Mouse (Mus musculus): ENCODE measurements around the gene Cngb1.

Cngb1 gene

DNA sequence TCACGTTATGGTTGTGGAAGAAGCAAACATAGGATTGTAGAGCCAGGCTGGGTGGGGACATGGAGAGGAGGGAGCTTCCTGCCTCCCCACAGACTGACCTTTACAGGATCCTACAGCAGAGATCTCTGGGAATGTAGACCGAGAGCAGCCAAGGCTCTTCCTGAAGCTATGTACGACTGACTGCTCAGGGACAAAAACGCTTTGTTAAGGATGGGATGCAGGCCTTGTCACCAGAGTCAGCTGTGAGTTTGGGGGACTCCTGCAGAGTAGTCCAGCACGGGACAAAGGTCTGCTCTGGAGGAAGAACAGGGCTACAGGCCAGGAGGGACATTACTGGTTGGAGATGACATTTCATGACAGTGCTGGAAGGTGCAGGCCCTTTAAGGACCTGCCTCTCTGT, 18.3 kb upstream of the Cngb1 start:
- no peak for DNase-seq (ENCODE audit: low read depth)

DNA sequence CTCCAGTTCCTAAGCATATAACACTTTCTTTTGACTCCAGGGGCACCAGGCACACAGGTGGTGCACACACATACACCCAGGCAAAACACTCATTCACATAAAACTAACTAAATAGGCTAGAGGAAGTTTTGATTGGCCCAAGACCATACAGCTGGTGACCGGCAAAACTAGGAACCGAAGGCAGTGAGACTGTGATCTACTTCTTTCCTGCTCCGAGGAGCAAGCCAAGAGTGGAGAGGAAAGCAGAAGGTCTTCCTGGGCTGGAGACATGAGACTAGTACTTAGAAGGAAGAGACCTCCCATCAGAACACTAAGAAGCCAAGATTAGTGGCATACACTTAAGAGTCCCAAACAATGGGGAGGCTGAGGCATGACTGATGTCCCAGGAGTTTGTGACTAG, 16.8 kb upstream of the Cngb1 start:
- no peak for DNase-seq (ENCODE audit: low read depth)

DNA sequence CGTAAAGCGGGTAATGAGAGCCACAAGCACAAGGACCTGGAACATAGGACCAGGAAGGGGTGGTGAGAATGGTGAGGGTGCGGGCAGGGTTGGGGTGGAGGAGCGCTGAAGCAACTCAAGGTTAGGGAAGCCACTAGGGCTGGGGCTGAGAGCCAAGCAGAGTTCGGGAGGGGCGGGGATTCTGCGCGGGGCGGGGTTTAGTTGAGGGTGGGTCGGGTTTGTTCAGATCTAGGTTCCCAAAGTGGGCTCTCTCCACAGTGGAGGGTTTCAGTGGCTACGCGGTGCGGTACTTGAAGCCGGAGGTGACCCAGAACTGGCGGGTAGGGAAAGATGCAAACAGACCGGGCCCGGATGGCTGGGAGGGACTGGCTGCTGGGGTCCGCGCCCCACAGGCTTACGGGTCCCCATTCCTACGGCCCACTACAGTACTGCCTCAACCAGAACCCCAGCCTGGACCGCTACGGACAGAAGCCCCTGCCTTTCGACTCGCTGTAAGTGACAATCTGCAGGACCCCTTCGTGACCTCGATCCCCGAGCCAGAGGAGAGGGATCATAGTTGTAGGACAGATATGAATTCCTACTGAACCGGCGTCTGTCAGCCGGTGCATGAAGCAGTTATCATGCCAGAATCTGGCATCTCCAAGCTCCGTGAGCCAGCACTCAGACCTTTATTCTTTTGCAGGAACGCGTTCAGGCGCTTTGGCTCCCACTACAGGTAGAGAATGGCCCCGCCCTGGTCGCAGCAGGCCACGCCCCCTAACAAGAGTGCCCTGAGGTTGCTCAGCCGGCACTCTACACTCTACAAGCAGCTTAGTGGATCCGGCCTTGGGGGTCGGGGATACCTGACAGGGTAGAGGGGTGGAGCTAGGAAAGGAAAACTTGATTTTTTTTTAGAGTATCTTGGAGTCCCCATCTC, 14.1 kb upstream of the Cngb1 start:
- DNase-seq (ENCODE audit: low read depth): peak; percentile 88

DNA sequence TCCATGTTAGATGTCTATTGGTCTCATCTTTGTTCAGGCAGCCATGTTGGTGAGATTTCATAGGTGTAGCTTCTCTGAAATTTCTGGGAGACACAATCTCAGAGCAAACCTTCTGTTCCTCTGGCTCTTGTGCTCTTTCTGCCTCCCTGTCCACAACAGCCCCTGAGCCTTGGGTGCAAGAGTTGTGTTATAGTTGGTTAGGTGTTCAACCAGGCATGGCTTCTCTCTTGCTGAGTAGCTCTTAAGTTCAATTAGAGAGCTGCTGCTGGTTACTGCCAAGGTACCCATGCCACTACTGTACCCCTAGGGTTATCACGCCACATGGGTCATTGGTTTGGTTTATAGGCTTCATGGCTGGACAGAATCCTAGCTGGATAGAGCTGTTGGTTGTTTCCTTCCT, 9.0 kb upstream of the Cngb1 start:
- no peak for DNase-seq (ENCODE audit: low read depth)

DNA sequence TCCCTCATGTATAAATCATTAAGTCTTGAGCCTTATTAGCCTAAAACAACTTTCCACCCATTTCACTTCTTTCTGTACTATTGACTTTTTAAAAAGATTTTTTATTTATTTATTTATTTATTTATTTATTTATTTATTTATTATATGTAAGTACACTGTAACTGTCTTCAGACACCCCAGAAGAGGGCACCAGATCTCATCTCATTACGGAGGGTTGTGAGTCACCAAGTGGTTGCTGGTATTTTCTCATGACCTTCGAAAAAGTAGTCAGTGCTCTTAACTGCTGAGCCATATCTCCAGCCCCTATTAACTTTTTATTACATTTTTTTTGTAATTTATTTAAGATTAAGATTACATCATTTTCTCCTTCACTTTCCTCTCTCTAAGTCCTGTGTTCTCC, 8.3 kb upstream of the Cngb1 start:
- DNase-seq (ENCODE audit: low read depth): no peak

DNA sequence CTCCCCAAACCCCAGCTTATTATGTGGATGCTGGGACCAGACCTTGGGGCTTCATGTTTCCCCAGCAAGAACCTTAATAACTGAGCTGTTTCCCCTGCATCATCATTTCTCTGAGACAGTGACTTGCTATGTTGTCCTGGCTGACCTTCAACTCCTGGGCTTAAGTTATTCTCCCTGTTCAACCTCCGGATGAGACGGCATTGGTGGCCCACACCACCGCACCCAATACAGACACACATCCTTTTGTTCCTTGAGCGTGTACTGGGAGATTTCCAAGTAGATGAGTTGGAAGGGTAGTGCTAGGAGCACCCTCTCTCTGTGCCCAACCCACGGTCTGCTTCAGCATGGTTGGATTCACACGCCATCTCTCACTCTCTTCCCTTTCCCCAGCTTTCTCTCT, 7.5 kb upstream of the Cngb1 start:
- no peak for DNase-seq (ENCODE audit: low read depth)

DNA sequence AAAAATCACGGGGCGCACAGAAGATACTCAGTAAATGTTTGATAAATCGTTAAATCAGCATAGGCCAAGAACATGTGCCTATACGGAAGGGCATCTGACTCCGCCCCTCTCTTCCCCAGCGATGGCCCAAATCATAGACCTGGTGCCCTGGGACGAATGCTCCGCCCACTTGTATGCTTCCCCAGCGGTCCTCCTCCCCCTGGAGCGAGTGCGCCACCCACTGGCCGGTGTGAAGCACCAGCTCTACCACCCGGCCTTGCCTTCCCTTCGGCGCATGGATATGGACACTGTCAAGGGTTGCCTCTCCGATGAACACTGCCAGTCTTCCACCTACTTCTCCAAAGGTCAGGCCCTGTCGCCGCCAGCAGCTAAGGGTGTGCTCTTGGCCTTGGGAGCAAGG, 6.5 kb upstream of the Cngb1 start:
- no peak for DNase-seq (ENCODE audit: low read depth)

DNA sequence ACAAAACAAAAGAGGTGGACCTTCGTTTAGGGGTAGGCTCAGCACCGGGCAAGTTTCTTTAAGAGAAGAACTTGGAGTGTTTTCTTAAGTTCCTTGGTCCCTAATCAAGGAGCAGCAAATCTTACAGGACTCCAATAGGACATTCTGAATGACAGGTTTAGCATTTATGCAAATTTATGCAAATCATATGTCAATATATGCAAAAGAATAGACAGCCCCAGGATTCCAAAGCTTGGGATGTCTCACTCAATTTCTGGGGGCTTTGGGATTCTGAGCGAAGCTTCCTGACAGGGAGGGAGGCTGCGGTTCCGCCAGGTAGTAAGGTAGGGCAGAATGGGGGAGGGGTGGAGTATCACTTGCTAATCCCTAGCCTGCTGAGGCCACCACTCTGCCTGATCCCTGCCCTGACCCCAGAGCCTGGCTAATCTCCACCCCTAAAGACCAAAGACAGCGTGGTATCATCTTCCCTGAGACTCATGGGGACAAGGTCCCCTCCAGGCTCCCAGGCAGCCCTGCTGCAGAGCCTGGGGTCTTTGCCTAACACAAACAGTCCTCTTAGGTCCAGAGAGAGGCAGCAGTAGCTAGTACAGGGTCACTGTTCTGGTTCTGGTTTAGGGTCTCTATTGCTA, 4.1 kb upstream of the Cngb1 start, which contains the start of gene Tepp:
Gene Tepp (plus strand): TSS at position 225 of the 629 bp plus-strand sequence.
- DNase-seq (ENCODE audit: low read depth): no peak

DNA sequence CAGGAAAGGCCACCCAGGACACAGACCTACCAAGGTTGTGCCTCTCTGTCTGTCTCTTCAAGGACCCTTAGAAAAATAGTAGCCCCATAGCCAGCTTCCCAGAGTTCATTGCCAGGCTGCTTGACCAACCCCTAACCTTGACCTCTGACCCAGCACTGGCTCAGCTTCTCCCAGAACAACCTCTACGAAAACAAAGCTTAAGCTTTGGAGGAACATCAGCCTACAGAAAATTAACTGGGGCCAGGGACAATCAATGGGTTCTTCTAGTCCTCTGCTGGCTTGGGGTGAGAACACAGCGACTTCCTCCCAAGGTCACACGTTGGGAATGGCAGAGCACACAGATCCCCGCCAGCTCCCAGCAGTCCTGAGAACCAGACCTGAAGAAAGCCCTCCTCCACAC, 859 bp downstream of the Cngb1 start:
- no peak for DNase-seq (ENCODE audit: low read depth)

DNA sequence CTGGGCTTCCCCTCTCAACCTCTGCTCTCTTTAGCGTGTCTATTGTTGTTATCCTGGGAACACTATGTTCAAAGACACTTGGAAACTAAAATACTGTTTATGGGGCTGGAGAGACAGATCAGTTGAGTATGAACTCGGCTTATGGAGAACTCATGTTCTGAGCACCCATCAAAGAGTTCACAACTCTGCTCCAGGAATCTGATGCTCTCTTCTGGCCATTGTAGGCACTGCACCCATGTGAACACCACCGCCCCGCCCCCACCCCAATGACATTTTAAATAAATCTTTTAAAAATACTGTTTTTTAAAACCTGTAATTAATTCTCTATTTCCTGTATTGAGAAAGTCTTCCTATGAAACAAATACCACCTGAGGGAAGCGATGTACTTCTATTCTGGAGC, 4.0 kb downstream of the Cngb1 start:
- peak; percentile 76 for DNase-seq (ENCODE audit: low read depth)

DNA sequence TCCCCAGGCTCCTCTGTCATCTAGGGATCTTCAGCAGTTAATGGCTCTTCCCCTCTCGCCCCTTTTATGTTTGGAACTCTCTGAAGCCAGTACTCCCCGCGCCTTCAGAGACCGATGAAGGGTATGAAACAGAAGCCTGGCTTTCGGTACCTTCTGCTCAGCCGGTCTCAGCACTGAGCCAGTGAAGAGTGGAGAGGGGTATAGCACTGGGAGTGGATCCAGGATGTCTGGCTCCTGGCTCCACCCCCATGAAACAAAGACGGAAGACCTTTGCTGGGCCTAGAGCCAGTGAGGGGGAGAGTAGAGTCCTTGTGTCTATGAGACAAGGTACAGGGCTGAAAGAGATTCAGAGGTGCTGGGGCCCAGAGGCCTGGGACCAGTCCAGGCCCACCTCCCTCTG, 12.5 kb downstream of the Cngb1 start:
- no peak for DNase-seq (ENCODE audit: low read depth)

DNA sequence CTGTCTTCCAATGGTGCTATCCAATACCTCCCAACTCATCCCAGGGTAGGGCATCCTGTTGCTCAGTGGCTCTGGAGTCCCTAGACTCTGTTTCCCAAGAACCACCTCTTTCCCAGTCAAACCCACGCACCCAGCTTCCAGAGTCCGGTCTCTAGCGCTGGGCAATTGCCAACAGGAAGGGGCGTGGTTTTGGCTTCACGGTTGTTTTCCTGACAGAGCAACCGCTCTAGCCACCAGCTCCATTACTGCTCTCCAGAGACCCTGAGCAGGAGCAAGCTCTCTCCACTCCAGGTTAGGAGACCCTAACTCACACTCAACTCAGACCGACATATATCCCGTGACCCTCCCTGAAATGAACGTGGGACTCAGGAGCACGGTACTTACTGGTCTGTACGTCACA, 13.2 kb downstream of the Cngb1 start:
- no peak for DNase-seq (ENCODE audit: low read depth)

DNA sequence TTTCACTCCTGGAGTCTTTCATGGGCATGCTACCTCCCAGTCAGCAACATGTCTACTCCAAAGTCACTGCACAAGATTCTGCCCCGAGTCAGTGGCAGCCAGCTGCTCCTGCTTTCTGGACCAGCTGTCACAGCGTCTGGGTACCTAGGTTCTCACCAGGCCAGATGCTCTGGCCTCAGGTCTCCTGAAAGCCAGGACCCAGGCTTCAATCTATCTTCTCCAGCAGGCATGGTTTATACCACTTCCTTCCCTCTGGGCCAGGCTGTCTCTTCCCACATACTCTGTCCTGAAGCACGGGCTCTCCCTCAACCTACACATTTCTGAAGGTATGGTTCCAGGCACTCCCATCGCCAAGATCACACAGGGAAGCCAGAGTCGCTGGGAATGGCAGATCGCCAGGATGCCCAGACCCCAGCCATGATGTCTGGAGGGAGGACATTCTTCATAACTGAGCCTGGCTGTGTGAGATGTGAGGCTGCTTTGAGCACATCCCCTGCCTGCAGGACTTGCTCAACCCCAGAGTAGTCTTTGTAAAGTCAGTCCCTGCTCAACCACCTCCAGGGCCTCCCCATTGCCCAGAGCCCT, 17.2 kb downstream of the Cngb1 start:
- no peak for DNase-seq (ENCODE audit: low read depth)

DNA sequence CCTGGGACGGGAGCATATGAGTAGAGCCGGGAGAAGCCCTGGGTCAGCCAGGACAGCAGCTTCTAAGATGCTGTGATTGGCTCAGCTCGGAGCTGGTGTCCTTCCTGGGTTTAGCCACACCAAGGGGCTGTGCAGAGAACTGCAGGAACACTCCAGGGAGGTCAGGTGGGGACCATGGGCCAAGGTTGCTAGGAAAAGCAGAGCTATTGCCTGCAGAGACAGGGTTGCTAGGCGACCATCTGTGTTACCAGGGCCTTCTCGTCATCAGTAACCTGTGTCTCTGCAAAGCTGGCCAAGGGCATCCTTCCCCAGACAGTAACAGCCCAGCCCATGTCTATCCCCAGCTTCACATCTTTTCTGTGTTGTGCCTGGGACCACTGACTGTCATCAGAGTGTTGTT, 24.9 kb downstream of the Cngb1 start:
- no peak for DNase-seq (ENCODE audit: low read depth)

DNA sequence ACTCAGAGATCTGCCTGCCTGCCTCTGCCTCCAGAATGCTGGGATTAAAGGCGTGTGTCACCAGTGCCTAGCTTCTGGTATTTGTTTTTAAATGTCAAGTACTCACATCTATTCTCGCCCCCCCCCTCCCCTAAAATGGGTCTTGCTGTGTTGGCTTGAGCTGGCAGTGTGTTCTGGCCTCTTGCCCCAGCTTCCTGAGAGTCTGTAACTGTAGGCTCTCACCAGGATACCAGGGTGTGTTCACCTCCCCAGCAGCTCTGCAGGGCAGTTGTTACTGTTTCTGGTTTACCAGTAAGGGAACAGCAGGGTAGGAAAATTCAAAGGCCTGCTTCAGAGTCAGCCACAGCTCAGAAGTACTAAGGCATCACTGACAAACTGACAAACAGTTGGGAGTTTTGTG, 33.5 kb downstream of the Cngb1 start:
- no peak for DNase-seq (ENCODE audit: low read depth)

DNA sequence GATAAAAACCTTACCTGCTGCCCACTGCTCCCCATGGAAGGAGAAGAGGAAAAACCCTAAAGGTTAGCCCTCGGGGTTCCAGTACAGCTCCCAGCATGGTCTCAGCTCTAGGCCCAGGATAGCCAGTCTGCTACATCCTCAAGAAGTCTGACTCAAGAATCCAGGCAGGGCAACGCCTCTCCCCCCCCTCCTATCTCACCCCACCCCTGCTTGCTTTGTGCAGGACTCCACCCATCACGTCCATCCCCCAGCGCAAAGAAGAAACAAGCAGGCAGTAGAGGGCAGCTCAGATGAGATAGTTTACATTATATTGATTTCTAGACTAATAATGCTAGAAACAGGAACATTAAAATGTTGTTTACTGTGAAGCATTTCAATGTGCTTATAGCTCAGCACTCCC, 34.5 kb downstream of the Cngb1 start:
- no peak for DNase-seq (ENCODE audit: low read depth)

DNA sequence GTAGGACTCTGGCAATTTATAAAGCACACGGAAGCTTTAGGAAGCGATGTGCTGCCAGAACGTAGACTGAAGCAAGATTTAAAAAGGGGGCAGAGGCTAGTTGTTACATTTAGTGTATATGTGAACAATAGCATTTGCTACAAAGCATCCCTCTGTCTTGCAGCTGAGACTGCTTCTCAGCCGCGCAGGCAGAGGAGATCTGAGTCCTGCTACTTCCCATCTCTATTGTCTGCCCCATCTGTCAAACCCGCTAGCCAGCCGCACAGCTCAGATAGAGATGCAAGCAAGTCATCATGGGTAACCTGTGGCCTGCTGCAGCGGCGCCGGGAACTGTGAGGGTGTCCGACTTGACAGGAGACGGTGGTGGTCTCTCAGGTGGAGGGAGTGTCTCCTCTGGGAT, 35.9 kb downstream of the Cngb1 start:
- no peak for DNase-seq (ENCODE audit: low read depth)

DNA sequence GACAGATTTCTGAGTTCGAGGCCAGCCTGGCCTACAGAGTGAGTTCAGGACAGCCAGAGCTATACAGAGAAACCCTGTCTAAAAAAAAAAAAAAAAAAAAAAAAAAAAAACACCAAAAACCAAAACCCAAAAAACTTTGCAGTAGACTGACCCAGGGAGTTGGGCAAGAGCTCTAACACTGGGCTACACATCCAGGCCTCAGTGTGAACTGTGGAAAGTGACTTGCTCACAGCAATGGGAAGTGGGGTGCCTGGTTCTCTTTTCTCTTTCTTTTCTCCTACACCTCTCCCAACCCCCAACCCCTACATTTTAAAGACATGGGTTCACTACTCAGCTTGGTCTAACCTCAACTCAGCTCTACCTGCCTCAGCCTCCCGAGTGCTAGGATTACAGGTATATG, 44.2 kb downstream of the Cngb1 start:
- DNase-seq (ENCODE audit: low read depth): no peak

DNA sequence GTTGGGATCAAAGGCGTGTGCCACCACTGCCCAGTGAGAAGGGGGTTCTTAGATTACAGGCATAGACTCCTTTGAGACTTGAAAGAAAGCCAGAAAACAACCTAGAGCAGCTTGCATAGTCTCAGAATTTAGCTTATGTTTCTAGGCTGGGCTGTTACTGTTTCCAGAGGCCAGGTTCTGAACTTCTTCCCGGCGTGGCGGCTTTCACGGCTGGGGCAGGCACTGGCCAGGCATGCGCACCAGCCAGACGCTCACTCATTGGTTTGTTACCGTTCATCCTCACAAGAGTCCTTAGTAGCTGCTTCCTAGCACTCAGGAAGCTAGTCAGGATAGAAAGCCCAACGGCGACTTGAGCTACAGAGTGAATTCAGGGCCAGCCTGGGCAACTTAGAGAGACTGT, 50.8 kb downstream of the Cngb1 start:
- no peak for DNase-seq (ENCODE audit: low read depth)

DNA sequence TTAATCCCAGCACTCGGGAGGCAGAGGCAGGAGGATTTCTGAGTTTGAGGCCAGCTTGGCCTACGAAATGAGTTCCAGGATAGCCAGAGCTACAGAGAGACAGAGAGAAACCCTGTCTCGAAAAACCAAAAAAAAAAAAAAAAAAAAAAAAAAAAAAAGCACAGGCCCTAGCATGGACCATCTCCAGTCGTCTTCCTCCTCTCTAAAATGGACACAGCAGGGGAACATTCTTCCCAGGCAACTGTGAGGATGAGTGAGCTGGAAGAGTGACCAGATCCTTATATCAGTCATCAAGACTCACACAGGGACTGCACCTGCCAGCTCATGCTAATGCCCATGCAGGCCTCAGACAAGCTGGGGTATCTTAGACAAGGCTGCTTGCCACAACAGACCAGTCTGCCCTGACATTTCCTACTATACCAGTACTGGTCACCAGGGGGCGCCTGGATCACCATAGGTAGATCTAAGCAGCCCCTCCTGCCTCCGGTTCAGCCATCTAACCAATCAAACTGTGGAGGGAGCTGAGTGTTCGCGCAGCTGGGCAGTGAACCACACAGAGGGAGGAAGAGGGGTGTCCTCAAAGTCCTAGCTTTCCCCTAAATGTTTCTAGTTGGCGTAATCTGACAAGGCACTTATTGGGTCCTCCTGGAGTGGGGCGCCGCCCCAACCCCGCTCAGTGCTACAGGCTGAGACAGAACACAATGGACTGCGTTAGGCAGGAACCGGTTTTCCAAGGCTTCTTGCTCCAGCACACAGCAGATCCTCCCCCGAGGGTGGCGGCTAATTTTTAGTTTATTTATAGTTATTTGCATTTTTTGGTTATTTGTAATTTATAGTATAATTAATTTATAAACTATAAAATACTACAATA, 51.6 kb downstream of the Cngb1 start:
- DNase-seq (ENCODE audit: low read depth): peak; percentile 98

DNA sequence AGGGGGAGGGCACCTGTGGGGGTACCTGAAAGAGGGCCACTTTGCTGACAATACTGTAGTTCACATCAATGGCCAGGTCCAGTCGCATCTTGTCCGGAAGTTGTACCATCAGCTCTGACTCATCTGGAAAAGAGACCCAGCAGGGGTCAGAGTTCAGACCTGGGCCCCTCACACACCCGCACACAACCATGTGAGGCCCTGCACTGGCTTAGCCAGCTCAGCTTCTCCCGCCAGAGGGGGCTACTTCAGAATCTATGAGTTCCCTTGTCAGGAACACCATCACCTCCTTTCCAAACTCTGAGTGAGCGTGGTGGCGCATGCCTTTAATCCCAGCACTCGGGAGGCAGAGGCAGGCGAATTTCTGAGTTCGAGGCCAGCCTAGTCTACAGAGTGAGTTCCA, 54.3 kb downstream of the Cngb1 start:
- no peak for DNase-seq (ENCODE audit: low read depth)

DNA sequence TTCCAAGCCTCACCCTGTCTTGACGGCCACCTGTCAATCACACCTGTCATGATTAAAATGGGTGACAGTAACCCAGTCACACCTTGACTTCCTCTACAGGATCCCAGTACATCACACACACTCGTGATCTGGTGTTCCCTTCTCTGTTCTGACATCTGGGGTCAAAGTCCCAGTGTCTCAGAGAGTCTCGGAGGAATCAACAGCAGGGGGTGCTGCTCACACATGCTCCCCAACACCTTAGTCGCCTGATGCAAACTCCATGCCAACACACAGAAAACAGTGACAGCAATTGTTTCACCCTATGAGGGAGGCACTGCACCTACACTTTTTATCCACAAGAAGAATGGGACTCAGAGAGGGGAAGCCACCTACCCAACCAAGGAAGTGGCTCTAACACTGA, 56.5 kb downstream of the Cngb1 start:
- peak; percentile 78 for DNase-seq (ENCODE audit: low read depth)
